Mouse (Mus musculus): ENCODE results near the gene Oas3. TPM values are rescaled to one million over a fixed set of nuclear protein-coding genes. Genes with fewer than 3 reads are reported as not detected.
"Not testable (repeated sequence)": the region's sequence is repeated elsewhere in the genome, so short reads cannot be mapped to it uniquely, and the experiment has no call there.

Gene Oas3
- polyA plus RNA-seq, 1 experiment from 2014 or later, result not detected

DNA sequence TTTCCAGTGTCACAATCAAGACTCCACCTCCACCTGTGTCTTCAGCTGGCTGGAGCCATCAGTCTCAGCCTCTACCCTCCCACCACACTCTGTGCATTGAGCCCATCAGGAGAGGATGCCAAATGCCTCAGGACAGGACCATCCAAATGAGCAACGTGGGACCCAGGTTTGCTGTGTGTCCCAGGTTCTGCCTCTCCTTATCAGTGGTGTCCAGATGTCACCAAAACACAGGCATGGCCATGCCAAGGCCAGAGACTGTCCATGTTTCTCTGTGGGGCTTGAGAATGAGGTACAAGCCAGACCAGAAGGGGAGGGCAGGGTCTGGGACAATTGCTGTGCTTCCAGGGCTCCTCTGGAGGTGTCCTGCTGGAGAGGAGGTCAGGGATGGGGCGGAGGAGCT lies 21.5 kb upstream of the Oas3 start:
- 61% methylated on average over 2 of the region's 2 CpGs for WGBS
- not testable (repeated sequence) for H3K4me2 ChIP-seq (replicated peaks; ENCODE audit: low read depth, low read length); H3K4me3 ChIP-seq (ENCODE audit: low read depth, low read length); H3K36me3 ChIP-seq (ENCODE audit: control insufficient read depth, insufficient read depth, low read length); H3K27me3 ChIP-seq (ENCODE audit: control insufficient read depth, insufficient read depth, low read length); H3K27ac ChIP-seq (ENCODE audit: low read length); H3K4me1 ChIP-seq (ENCODE audit: control insufficient read depth, insufficient read depth, low read length); ATAC-seq (ENCODE audit: insufficient number of reproducible peaks, insufficient read depth, low FRiP score, low read depth); H3K9ac ChIP-seq (replicated peaks; ENCODE audit: low read depth, low read length); H3K9me3 ChIP-seq (ENCODE audit: control insufficient read depth, low read depth, low read length)

DNA sequence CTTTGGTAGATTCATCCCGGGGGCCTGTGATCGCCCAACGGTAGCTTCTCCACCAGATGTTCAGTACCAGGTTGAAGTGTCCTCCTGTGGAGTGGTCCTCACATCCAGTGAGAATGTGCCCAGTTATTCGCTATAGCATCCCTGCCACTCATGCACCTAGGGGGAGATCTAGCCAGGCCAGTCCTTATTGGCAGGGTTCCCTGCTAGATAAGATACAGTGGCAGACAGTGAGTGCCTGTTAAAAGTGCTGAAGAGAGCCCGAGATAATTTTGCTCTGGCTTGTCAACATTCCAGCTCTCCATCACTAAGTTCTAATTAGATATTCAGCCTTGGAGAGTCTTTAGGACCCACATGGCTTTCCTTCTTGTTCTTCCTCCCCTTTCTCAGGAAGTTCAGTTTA lies 20.7 kb upstream of the Oas3 start:
- H3K9me3 ChIP-seq (ENCODE audit: control insufficient read depth, low read depth, low read length); H3K4me3 ChIP-seq (ENCODE audit: low read depth, low read length); H3K4me1 ChIP-seq (ENCODE audit: control insufficient read depth, insufficient read depth, low read length); ATAC-seq (ENCODE audit: insufficient number of reproducible peaks, insufficient read depth, low FRiP score, low read depth); H3K27ac ChIP-seq (ENCODE audit: low read length); H3K27me3 ChIP-seq (ENCODE audit: control insufficient read depth, insufficient read depth, low read length); H3K36me3 ChIP-seq (ENCODE audit: control insufficient read depth, insufficient read depth, low read length); H3K4me2 ChIP-seq (replicated peaks; ENCODE audit: low read depth, low read length); H3K9ac ChIP-seq (replicated peaks; ENCODE audit: low read depth, low read length): not testable (repeated sequence)
- WGBS, result 73% methylated on average over 5 of the region's 5 CpGs

- H3K27ac ChIP-seq (ENCODE audit: low read length); H3K4me2 ChIP-seq (replicated peaks; ENCODE audit: low read depth, low read length); H3K4me3 ChIP-seq (ENCODE audit: low read depth, low read length); H3K9ac ChIP-seq (replicated peaks; ENCODE audit: low read depth, low read length); ATAC-seq (ENCODE audit: insufficient number of reproducible peaks, insufficient read depth, low FRiP score, low read depth); H3K36me3 ChIP-seq (ENCODE audit: control insufficient read depth, insufficient read depth, low read length); H3K9me3 ChIP-seq (ENCODE audit: control insufficient read depth, low read depth, low read length); H3K27me3 ChIP-seq (ENCODE audit: control insufficient read depth, insufficient read depth, low read length); H3K4me1 ChIP-seq (ENCODE audit: control insufficient read depth, insufficient read depth, low read length): not testable (repeated sequence)
- 63% methylated on average over 9 of the region's 9 CpGs for WGBS
These were observed 18.1 kb upstream of the Oas3 start, which contains the start of gene Oas1e for GRCm38 (mm10) chr5:120795480-120796034. Oas1e (minus strand) TSS chr5:120795530.

DNA sequence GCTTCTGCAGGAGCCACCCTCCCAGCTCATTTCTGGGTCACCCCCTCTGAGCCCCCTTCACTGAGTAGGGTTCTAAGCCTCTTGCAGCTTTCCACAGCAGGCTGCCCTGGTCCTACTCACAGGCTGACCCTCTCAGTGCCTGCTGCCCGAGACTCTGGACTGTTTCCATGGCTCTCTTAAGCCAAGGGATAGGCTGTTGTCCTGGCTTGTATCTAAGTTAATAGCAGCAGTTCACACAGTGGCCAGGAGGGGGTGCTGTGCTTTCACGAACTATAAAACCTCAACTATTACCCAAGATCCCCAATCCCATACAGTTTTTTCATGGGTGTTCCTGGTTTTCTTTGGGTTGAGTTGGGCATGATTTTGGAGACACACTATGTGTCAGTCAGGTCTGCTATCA lies 15.6 kb upstream of the Oas3 start:
- Histone ChIP-seq H3K9ac (replicated peaks; ENCODE audit: low read depth, low read length) (no peak overlapping the region), H3K27ac (ENCODE audit: low read length) (no peak overlapping the region), H3K27me3 (ENCODE audit: control insufficient read depth, insufficient read depth, low read length) (no peaks in the 10 kb centered on the region), H3K36me3 (ENCODE audit: control insufficient read depth, insufficient read depth, low read length) (no peaks in the 10 kb centered on the region), H3K4me1 (ENCODE audit: control insufficient read depth, insufficient read depth, low read length) (no peaks in the 10 kb centered on the region), H3K4me3 (ENCODE audit: low read depth, low read length) (no peak overlapping the region), H3K4me2 (replicated peaks; ENCODE audit: low read depth, low read length) (no peak overlapping the region), H3K9me3 (ENCODE audit: control insufficient read depth, low read depth, low read length) (no peaks in the 10 kb centered on the region)
- WGBS, result 16% methylated on average over 2 of the region's 2 CpGs
- no peak for ATAC-seq (ENCODE audit: insufficient number of reproducible peaks, insufficient read depth, low FRiP score, low read depth)

GRCm38 (mm10) chr5:120787042-120787441 lies 9.6 kb upstream of the Oas3 start:
- Histone ChIP-seq H3K4me1 (ENCODE audit: control insufficient read depth, insufficient read depth, low read length) (no peaks in the 10 kb centered on the region), H3K4me2 (replicated peaks; ENCODE audit: low read depth, low read length) (no peak overlapping the region), H3K36me3 (ENCODE audit: control insufficient read depth, insufficient read depth, low read length) (no peaks in the 10 kb centered on the region), H3K4me3 (ENCODE audit: low read depth, low read length) (no peak overlapping the region), H3K27me3 (ENCODE audit: control insufficient read depth, insufficient read depth, low read length) (no peaks in the 10 kb centered on the region), H3K9me3 (ENCODE audit: control insufficient read depth, low read depth, low read length) (no peaks in the 10 kb centered on the region), H3K27ac (ENCODE audit: low read length) (no peak overlapping the region), H3K9ac (replicated peaks; ENCODE audit: low read depth, low read length) (no peak overlapping the region)
- 59% methylated on average over 3 of the region's 3 CpGs for WGBS
- no peak for ATAC-seq (ENCODE audit: insufficient number of reproducible peaks, insufficient read depth, low FRiP score, low read depth)

- ATAC-seq (ENCODE audit: insufficient number of reproducible peaks, insufficient read depth, low FRiP score, low read depth), result no peak
- H3K9ac ChIP-seq (replicated peaks; ENCODE audit: low read depth, low read length), result no peak overlapping the region
- H3K4me3 ChIP-seq (ENCODE audit: low read depth, low read length), result no peak overlapping the region
- H3K36me3 ChIP-seq (ENCODE audit: control insufficient read depth, insufficient read depth, low read length), result no peaks in the 10 kb centered on the region
- WGBS, result 72% methylated on average over 2 of the region's 2 CpGs
- no peak overlapping the region for H3K4me2 ChIP-seq (replicated peaks; ENCODE audit: low read depth, low read length)
- no peaks in the 10 kb centered on the region for H3K4me1 ChIP-seq (ENCODE audit: control insufficient read depth, insufficient read depth, low read length)
- no peak overlapping the region for H3K27ac ChIP-seq (ENCODE audit: low read length)
- no peaks in the 10 kb centered on the region for H3K27me3 ChIP-seq (ENCODE audit: control insufficient read depth, insufficient read depth, low read length)
- H3K9me3 ChIP-seq (ENCODE audit: control insufficient read depth, low read depth, low read length), result no peaks in the 10 kb centered on the region
These were observed 5.0 kb upstream of the Oas3 start for GRCm38 (mm10) chr5:120782446-120782845.

DNA sequence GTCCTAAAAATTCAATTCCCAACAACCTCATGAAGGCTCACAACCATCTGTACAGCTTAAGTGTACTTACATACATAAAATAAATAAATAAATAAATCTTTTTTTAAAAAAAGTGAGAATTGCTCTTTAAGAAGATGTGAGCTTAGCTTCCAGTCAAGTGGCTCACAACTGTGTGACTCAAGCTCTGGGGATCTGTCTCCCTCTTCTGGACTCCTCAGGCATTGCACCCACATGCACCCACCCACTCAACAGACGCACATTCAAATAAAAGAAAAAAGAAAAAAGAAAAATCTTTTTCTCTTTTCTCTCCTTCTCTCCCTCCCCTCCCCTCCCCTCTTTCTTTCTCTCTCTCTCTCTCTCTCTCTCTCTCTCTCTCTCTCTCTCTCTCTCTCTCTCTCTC lies 4.2 kb upstream of the Oas3 start:
- no peak for ATAC-seq (ENCODE audit: insufficient number of reproducible peaks, insufficient read depth, low FRiP score, low read depth)
- Histone ChIP-seq H3K36me3 (ENCODE audit: control insufficient read depth, insufficient read depth, low read length) (no peaks in the 10 kb centered on the region), H3K27ac (ENCODE audit: low read length) (no peak overlapping the region), H3K9ac (replicated peaks; ENCODE audit: low read depth, low read length) (no peak overlapping the region), H3K4me3 (ENCODE audit: low read depth, low read length) (no peak overlapping the region), H3K4me2 (replicated peaks; ENCODE audit: low read depth, low read length) (no peak overlapping the region), H3K4me1 (ENCODE audit: control insufficient read depth, insufficient read depth, low read length) (no peaks in the 10 kb centered on the region), H3K9me3 (ENCODE audit: control insufficient read depth, low read depth, low read length) (no peaks in the 10 kb centered on the region), H3K27me3 (ENCODE audit: control insufficient read depth, insufficient read depth, low read length) (no peaks in the 10 kb centered on the region)
- WGBS, result 90% methylated on average over 1 of the region's 1 CpGs

GRCm38 (mm10) chr5:120779922-120780321 lies 2.5 kb upstream of the Oas3 start:
- no peak overlapping the region for H3K4me2 ChIP-seq (replicated peaks; ENCODE audit: low read depth, low read length)
- H3K27me3 ChIP-seq (ENCODE audit: control insufficient read depth, insufficient read depth, low read length), result no peaks in the 10 kb centered on the region
- no peak overlapping the region for H3K4me3 ChIP-seq (ENCODE audit: low read depth, low read length)
- H3K4me1 ChIP-seq (ENCODE audit: control insufficient read depth, insufficient read depth, low read length), result no peaks in the 10 kb centered on the region
- H3K9me3 ChIP-seq (ENCODE audit: control insufficient read depth, low read depth, low read length), result no peaks in the 10 kb centered on the region
- no peak for ATAC-seq (ENCODE audit: insufficient number of reproducible peaks, insufficient read depth, low FRiP score, low read depth)
- no peaks in the 10 kb centered on the region for H3K36me3 ChIP-seq (ENCODE audit: control insufficient read depth, insufficient read depth, low read length)
- 30% methylated on average over 3 of the region's 3 CpGs for WGBS
- H3K9ac ChIP-seq (replicated peaks; ENCODE audit: low read depth, low read length), result no peak overlapping the region
- H3K27ac ChIP-seq (ENCODE audit: low read length), result no peak overlapping the region

- no peak overlapping the region for H3K27ac ChIP-seq (ENCODE audit: low read length)
- no peak overlapping the region for H3K9ac ChIP-seq (replicated peaks; ENCODE audit: low read depth, low read length)
- no peaks in the 10 kb centered on the region for H3K36me3 ChIP-seq (ENCODE audit: control insufficient read depth, insufficient read depth, low read length)
- 64% methylated on average over 2 of the region's 2 CpGs for WGBS
- no peak overlapping the region for H3K4me3 ChIP-seq (ENCODE audit: low read depth, low read length)
- H3K4me2 ChIP-seq (replicated peaks; ENCODE audit: low read depth, low read length), result no peak overlapping the region
- no peaks in the 10 kb centered on the region for H3K4me1 ChIP-seq (ENCODE audit: control insufficient read depth, insufficient read depth, low read length)
- H3K27me3 ChIP-seq (ENCODE audit: control insufficient read depth, insufficient read depth, low read length), result no peaks in the 10 kb centered on the region
- no peaks in the 10 kb centered on the region for H3K9me3 ChIP-seq (ENCODE audit: control insufficient read depth, low read depth, low read length)
- no peak for ATAC-seq (ENCODE audit: insufficient number of reproducible peaks, insufficient read depth, low FRiP score, low read depth)
These were observed 1.5 kb upstream of the Oas3 start for GRCm38 (mm10) chr5:120778941-120779340.
